Mouse (Mus musculus) kidney, adult 2 months (tissue): ENCODE measurements around the gene Plekhm1.

ENCODE experiments used
- CTCF ChIP-seq: fragments of 200-500 bp; conservative IDR thresholded peaks from 2 replicates; pipeline ENCODE4 v1.5.1; 2011; ENCODE audit warnings: low read depth, mild to moderate bottlenecking, control low read depth, low read length, moderate library complexity, mixed read lengths; ENCODE audit not compliant: insufficient read depth, insufficient read length
- POLR2A ChIP-seq: fragments of 200-500 bp; IDR thresholded peaks from one replicate; pipeline ENCODE4 v1.6.1; 2011; ENCODE audit warnings: low read depth, low read length, control low read depth

- TF ChIP-seq POLR2A, result no peak
- TF ChIP-seq CTCF, result no peak
Observed at GRCm38 (mm10) chr11:103364335-103364734, 48.2 kb downstream of the Plekhm1 start.
